Comparison of ENCODE assay signal across 17 mouse cellular contexts in genomic region chr13:76884517-76885092, GRCm38 (mm10).
"Had no signal": no experiment of that assay in that cellular context is flagged by ENCODE, and none has a peak within 500 bp of the region (broad histone marks: within the 10 kb centered on the region; RNA-seq: fewer than 3 reads in every experiment).

No protein-coding gene starts in this region.

- ATAC-seq: liver, postnatal 0 days; lung, postnatal 0 days had no signal

- H3K4me1 ChIP-seq: lung, embryonic 15.5 days; midbrain, embryonic 12.5 days; neural tube, embryonic 12.5 days; stomach, embryonic 15.5 days had no signal

- H3K9ac ChIP-seq: liver, postnatal 0 days; lung, embryonic 15.5 days; midbrain, embryonic 12.5 days; neural tube, embryonic 12.5 days; stomach, embryonic 15.5 days had no signal

- H3K9me3 ChIP-seq: lung, embryonic 15.5 days; megakaryocyte, embryonic 14.5 days; midbrain, embryonic 12.5 days; neural tube, embryonic 12.5 days; stomach, embryonic 15.5 days had no signal

- H3K27me3 ChIP-seq: lung, embryonic 15.5 days; megakaryocyte, embryonic 14.5 days; midbrain, embryonic 12.5 days; neural tube, embryonic 12.5 days; stomach, embryonic 15.5 days had no signal

- DNase-seq: liver, postnatal 0 days; lung, adult 2 months; lung, postnatal 14 days; lung, postnatal 36 days; midbrain, embryonic 14.5 days; right cerebral cortex, postnatal 14 days; thymus, adult 18-20 months; thymus, postnatal 14 days; thymus, postnatal 36 days had no signal

- H3K4me3 ChIP-seq: lung, embryonic 15.5 days; megakaryocyte, embryonic 14.5 days; midbrain, embryonic 12.5 days; neural tube, embryonic 12.5 days; stomach, embryonic 15.5 days had no signal

- H3K4me2 ChIP-seq: lung, embryonic 15.5 days; midbrain, embryonic 12.5 days; neural tube, embryonic 12.5 days; stomach, embryonic 15.5 days had no signal

- H3K27ac ChIP-seq: lung, embryonic 15.5 days; macrophage; midbrain, embryonic 12.5 days; neural tube, embryonic 12.5 days; stomach, embryonic 15.5 days; stomach, postnatal 0 days had no signal

- H3K36me3 ChIP-seq: lung, embryonic 15.5 days; midbrain, embryonic 12.5 days; neural tube, embryonic 12.5 days; stomach, embryonic 15.5 days had no signal
